Mouse (Mus musculus) bone marrow, adult 2 months (tissue): ENCODE data around the gene Pid1. TPM values are rescaled to one million over a fixed set of nuclear protein-coding genes. Genes with fewer than 3 reads are reported as not detected.

Experiments used
- H3K27ac ChIP-seq: fragments of 200-500 bp; 2 replicates; pipeline ENCODE4 v1.5.1; 2012; ENCODE audit warnings: low read depth, mild to moderate bottlenecking, control low read depth, inconsistent platforms, low read length; ENCODE audit not compliant: control insufficient read depth, poor library complexity, insufficient read depth
- H3K4me1 ChIP-seq: fragments of 200-500 bp; 2 replicates; pipeline ENCODE4 v1.6.1; 2011; ENCODE audit warnings: low read length; ENCODE audit not compliant: control insufficient read depth, insufficient read depth
- H3K4me3 ChIP-seq: fragments of 200-500 bp; replicated peaks from 2 replicates; pipeline ENCODE3; 2011; ENCODE audit warnings: mild to moderate bottlenecking, low read depth, low read length, control low read depth; ENCODE audit not compliant: control insufficient read depth
- CTCF ChIP-seq: fragments of 200-500 bp; IDR thresholded peaks from 2 replicates; pipeline ENCODE4 v1.5.1; 2011; ENCODE audit warnings: low read length, control low read depth; ENCODE audit not compliant: control insufficient read depth, insufficient read depth
- POLR2A ChIP-seq: fragments of 200-500 bp; IDR thresholded peaks from 2 replicates; pipeline ENCODE4 v1.6.1; 2011; ENCODE audit warnings: low read depth, mild to moderate bottlenecking, control low read depth, low read length, borderline replicate concordance; ENCODE audit not compliant: control insufficient read depth
- WGBS: fragments of 180-500 bp; shearing (Covaris S2); methylation state at CpG from one replicate; pipeline ENCODE4 v1.1.7; 2018; 5-methylcytosine and 5-hydroxymethylcytosine counted together
- polyA plus RNA-seq: library from polyadenylated mRNA; stranded (reverse); fragments of >200 nt; gene quantifications from 2 replicates; pipeline ENCODE4 v1.2.4, GENCODE M21; 2011; ENCODE audit warnings: low replicate concordance; ENCODE audit not compliant: missing spikeins, insufficient read depth, insufficient read length

The Pid1 gene
- polyA plus RNA-seq, 1 experiment = 12.4 TPM

DNA sequence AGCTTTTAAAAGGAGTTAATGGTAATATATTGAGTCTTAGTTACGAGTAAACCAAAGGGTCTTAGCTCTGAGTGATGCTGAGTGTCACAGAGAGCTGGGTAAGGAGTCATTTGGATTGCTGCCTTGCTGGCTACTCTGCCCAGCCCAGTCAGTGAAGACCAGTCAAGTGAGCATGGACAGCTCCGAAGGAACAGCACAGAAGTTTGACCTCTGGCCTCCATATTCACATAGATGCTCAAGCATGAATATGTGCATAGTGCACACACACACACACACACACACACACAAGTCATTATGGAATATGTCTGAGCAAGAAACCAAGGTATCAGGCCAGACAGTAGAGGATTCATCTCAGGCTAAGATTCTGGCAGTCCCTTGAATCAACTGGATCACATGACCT, 244.7 kb downstream of the Pid1 start:
- 73% methylated on average over 2 of the region's 2 CpGs for WGBS
- Histone ChIP-seq H3K4me1 (no peaks in the 10 kb centered on the region), H3K4me3 (no peak overlapping the region), H3K27ac (no peak overlapping the region)
- TF ChIP-seq CTCF (no peak), POLR2A (no peak)

DNA sequence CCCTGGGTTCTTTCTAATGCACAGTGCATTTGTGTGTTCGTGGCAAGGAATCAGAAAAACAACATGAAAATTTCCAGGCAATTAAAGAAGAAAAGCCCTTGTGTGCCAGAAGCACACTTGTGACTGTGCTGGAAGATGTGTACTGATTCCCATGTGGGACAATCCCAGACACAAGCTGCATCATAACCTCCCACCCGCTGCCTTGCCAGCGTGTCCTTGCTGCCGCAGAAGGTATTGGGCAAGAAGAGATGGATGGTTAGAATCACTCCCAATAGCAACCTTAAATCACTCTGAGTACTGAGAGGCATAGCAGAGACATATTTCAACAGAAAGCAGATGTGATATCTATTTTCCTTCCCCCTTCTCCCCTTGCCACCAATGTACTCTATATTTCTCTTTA, 257.2 kb downstream of the Pid1 start:
- Histone ChIP-seq H3K4me1 (no peaks in the 10 kb centered on the region), H3K4me3 (no peak overlapping the region), H3K27ac (no peak overlapping the region)
- WGBS = 83% methylated on average over 4 of the region's 4 CpGs
- TF ChIP-seq POLR2A = no peak
- no peak for TF ChIP-seq CTCF

DNA sequence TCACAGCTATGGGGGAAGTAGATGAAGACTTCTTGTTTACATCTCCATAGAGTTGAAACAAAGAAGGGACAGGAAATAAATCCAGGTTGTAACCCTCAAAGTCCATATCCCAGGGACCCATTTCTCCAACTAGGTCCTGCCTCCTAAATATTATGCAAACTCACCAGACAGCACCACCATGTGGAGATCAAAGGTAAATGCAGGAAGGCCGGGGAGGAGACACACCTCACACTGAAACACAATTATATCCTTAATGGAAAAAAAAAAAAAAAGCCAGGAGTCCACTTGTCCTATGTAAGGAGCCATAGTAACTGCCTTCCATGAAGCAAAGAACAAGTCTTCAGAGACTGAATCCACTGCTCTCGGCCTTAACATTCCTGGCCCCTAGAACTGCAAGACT, 261.9 kb downstream of the Pid1 start:
- Histone ChIP-seq H3K4me1 (no peaks in the 10 kb centered on the region), H3K4me3 (no peak overlapping the region), H3K27ac (no peak overlapping the region)
- no peak for TF ChIP-seq POLR2A
- no peak for TF ChIP-seq CTCF
- WGBS = 66% methylated on average over 2 of the region's 2 CpGs

DNA sequence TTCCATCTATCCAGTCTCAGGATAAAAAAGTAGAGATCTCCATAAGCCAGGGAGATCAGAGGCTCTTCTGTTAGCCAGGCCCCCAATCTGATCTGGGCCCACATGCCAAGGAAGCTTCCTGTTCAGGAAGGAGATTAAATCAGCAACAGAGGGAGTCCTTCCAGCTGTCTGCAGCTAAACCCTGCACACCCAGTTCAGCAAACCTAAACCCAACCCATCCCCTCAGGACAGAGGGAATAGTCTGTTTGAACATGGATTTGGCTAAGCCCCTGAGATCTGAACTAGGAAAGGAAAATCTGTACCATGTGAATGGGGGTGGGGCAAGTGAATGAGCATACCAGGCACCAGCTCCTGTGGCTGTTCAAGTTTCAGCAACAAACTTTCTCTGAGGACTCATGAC, 266.6 kb downstream of the Pid1 start:
- Histone ChIP-seq H3K4me1 (no peaks in the 10 kb centered on the region), H3K27ac (no peak overlapping the region), H3K4me3 (no peak overlapping the region)
- TF ChIP-seq CTCF (no peak), POLR2A (no peak)

DNA sequence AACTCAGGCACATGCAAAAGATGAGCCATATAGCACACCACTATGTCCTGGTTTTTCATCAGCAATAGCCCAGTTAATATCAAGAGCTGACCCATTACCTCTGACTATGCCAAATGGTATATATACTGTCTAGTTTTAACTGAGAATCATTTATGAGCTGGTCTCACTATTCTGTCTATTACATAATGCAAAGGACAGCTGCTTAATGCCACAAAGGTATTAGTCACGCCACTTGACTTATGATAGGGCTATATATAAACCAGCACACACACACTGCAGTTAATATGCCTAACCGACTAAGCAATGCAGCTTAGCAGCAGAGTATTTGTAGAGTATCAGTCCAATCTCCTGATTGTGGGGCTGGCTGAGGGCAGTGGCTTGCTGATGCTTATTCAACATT, 270.7 kb downstream of the Pid1 start:
- TF ChIP-seq POLR2A (no peak), CTCF (no peak)
- H3K4me1 ChIP-seq = no peaks in the 10 kb centered on the region
- WGBS = 66% methylated on average over 2 of the region's 2 CpGs
- no peak overlapping the region for H3K4me3 ChIP-seq
- no peak overlapping the region for H3K27ac ChIP-seq

DNA sequence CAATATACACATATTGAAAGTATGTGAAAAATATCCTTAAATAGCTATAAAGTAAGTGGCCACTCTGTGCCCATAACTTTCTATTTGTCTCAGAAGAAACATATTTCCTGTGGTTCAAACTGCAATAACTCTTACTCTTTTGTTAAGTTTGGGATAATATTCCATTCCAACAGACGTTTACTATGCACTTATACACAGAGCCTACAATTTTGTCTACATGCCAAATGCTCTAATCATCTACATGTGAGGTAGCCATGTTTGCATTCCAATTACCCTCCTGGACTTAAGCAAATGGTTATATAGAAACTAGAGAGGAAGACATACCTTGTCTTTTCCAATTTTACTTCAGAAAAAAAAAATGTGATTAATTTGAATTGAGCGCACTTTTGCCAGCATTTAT, 274.3 kb downstream of the Pid1 start:
- no peaks in the 10 kb centered on the region for H3K4me1 ChIP-seq
- no peak overlapping the region for H3K27ac ChIP-seq
- no peak for TF ChIP-seq CTCF
- no peak for TF ChIP-seq POLR2A
- WGBS = 74% methylated on average over 2 of the region's 2 CpGs
- no peak overlapping the region for H3K4me3 ChIP-seq

DNA sequence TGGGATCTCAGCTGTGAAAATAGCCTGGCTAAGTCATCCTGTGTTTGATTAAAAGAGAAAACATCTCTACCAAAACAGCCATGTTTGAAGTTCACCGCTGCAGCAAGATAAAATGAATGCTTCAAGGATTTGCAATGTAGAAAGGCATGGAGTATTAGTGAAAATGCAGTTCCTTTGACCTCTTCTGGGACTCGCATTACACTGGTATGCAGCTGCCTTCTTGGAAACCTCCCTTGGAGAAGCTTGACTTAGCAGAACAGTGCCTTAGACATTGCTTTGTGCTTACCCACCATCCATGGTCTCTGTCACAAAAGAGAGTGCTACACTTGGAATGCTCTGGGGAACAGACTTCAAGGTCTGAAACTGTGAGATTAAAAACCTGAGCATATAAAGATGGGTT, 276.0 kb downstream of the Pid1 start:
- 77% methylated on average over 2 of the region's 2 CpGs for WGBS
- H3K4me3 ChIP-seq = no peak overlapping the region
- H3K27ac ChIP-seq = no peak overlapping the region
- H3K4me1 ChIP-seq = no peaks in the 10 kb centered on the region
- TF ChIP-seq CTCF (no peak), POLR2A (no peak)

DNA sequence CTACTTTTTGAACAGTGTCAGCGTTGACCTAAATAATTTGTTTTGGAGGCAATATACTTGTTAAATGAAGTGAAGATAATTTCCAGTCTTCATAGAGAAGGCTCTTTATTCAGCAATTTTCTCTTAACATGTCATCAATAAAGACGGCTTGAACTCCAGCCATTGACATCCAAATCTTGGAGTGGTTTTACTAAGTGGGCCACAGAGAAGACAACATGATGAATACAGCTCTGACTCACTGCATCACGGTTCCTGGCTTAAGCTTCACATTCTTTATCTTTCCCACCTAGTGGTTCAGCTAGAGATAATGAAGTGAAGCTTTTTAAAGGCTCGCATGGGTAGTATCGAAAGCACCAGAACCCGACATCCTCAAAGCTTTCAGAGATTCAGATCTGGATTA, 276.7 kb downstream of the Pid1 start:
- Histone ChIP-seq H3K4me1 (no peaks in the 10 kb centered on the region), H3K27ac (no peak overlapping the region), H3K4me3 (no peak overlapping the region)
- TF ChIP-seq POLR2A (no peak), CTCF (no peak)
- WGBS = 83% methylated on average over 6 of the region's 6 CpGs

DNA sequence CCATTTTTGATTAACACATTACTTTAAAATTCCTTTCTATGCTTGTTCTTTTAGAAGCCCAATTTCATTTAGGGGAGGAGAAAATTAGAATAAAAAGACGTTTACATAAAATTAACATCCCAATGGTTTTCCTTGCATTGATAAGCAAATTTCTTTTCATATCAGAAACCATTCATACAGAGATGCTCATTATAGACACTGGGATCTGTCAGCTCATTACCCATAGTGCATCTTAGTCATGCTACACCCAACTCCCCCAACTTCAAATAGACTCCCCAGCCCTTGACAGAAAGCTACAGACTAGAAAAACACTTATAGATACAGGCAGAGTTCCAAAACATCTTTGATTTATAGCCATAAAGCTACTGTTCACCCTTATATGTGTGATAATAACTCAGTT, 277.5 kb downstream of the Pid1 start:
- no peak for TF ChIP-seq POLR2A
- 46% methylated on average over 1 of the region's 1 CpGs for WGBS
- Histone ChIP-seq H3K4me3 (no peak overlapping the region), H3K27ac (no peak overlapping the region), H3K4me1 (no peaks in the 10 kb centered on the region)

DNA sequence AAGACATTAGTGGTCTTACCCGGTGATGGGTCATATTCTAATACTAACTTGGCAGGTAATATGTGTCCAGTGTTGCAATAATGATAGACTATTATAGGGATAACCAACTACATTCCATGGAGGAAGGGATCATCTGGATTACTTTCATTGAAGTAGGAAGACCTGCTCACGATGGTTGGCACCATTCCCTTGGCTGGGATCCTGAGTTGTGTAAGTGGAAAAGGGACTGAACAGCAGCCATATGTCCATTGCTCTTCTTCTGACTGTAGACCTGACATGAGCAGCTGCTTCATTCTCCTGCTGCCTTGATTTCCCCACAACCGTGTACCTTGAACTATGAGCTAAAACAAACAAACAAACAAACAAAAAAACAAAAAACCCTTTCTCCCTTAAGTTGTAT, 278.6 kb downstream of the Pid1 start:
- no peak overlapping the region for H3K4me3 ChIP-seq
- no peaks in the 10 kb centered on the region for H3K4me1 ChIP-seq
- WGBS = 83% methylated on average over 3 of the region's 3 CpGs
- no peak for TF ChIP-seq POLR2A
- TF ChIP-seq CTCF = no peak
- H3K27ac ChIP-seq = no peak overlapping the region

DNA sequence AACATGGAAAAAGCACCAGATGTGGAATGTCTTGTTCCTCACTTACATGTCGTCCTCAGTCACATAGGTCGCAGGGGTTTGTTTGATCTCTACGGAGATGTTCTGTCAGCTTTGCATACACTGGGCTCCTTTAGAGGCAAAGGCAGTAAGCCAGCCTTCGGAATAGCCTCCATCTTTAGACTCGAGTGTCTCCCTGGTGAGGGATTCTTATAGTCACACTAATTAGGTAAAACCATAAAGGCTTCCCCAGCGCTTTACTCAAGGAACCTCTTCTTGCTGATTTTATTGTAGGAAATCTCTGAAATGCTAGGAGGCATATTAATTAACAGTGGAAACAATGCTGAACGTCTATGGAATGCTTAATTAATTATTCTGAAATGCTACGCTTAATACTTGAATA, 284.4 kb downstream of the Pid1 start:
- Histone ChIP-seq H3K4me1 (no peaks in the 10 kb centered on the region), H3K4me3 (no peak overlapping the region), H3K27ac (no peak overlapping the region)
- WGBS = 74% methylated on average over 8 of the region's 8 CpGs
- TF ChIP-seq CTCF (no peak), POLR2A (no peak)
